Mouse (Mus musculus): ENCODE results near the gene Col11a1. TPM values are rescaled to one million over a fixed set of nuclear protein-coding genes. Genes with fewer than 3 reads are reported as not detected.

The Col11a1 gene
- polyA plus RNA-seq, 1 experiment from 2014 or later, result 11.4 TPM

GRCm38 (mm10) chr3:114099335-114099734 lies 69.0 kb downstream of the Col11a1 start:
- no peaks in the 10 kb centered on the region for H3K4me1 ChIP-seq (replicated peaks; ENCODE audit: control insufficient read depth, insufficient read depth, low read length)
- H3K9me3 ChIP-seq (ENCODE audit: control insufficient read depth, low read length), result no peaks in the 10 kb centered on the region
- H3K27ac ChIP-seq (ENCODE audit: low read length), result no peak overlapping the region
- H3K27me3 ChIP-seq (ENCODE audit: control insufficient read depth, insufficient read depth, low read depth, low read length), result no peaks in the 10 kb centered on the region
- H3K9ac ChIP-seq (ENCODE audit: low read length), result no peak overlapping the region
- no peak for ATAC-seq (ENCODE audit: low read depth)
- H3K36me3 ChIP-seq (ENCODE audit: control insufficient read depth, insufficient read depth, low read length), result no peaks in the 10 kb centered on the region
- H3K4me3 ChIP-seq (ENCODE audit: low read length), result no peak overlapping the region
- no peak overlapping the region for H3K4me2 ChIP-seq (ENCODE audit: low read depth, low read length)
- WGBS, result 70% methylated on average over 7 of the region's 7 CpGs

GRCm38 (mm10) chr3:114107099-114107498 lies 76.8 kb downstream of the Col11a1 start:
- H3K9me3 ChIP-seq (ENCODE audit: control insufficient read depth, low read length), result no peaks in the 10 kb centered on the region
- 25% methylated on average over 7 of the region's 7 CpGs for whole genome bisulfite sequencing
- ATAC-seq (ENCODE audit: low read depth), result no peak
- H3K9ac ChIP-seq (ENCODE audit: low read length), result no peak overlapping the region
- no peak overlapping the region for H3K27ac ChIP-seq (ENCODE audit: low read length)
- no peaks in the 10 kb centered on the region for H3K4me1 ChIP-seq (replicated peaks; ENCODE audit: control insufficient read depth, insufficient read depth, low read length)
- H3K27me3 ChIP-seq (ENCODE audit: control insufficient read depth, insufficient read depth, low read depth, low read length), result no peaks in the 10 kb centered on the region
- no peak overlapping the region for H3K4me2 ChIP-seq (ENCODE audit: low read depth, low read length)
- H3K36me3 ChIP-seq (ENCODE audit: control insufficient read depth, insufficient read depth, low read length), result no peaks in the 10 kb centered on the region
- no peak overlapping the region for H3K4me3 ChIP-seq (ENCODE audit: low read length)

- H3K4me1 ChIP-seq (replicated peaks; ENCODE audit: control insufficient read depth, insufficient read depth, low read length), result no peaks in the 10 kb centered on the region
- H3K4me3 ChIP-seq (ENCODE audit: low read length), result no peak overlapping the region
- ATAC-seq (ENCODE audit: low read depth), result no peak
- H3K27me3 ChIP-seq (ENCODE audit: control insufficient read depth, insufficient read depth, low read depth, low read length), result no peaks in the 10 kb centered on the region
- H3K36me3 ChIP-seq (ENCODE audit: control insufficient read depth, insufficient read depth, low read length), result no peaks in the 10 kb centered on the region
- H3K27ac ChIP-seq (ENCODE audit: low read length), result no peak overlapping the region
- H3K9ac ChIP-seq (ENCODE audit: low read length), result no peak overlapping the region
- H3K9me3 ChIP-seq (ENCODE audit: control insufficient read depth, low read length), result no peaks in the 10 kb centered on the region
- H3K4me2 ChIP-seq (ENCODE audit: low read depth, low read length), result no peak overlapping the region
- WGBS, result 17% methylated on average over 3 of the region's 3 CpGs
Measured at GRCm38 (mm10) chr3:114147140-114147539, 116.8 kb downstream of the Col11a1 start.

- no peak overlapping the region for H3K27ac ChIP-seq (ENCODE audit: low read length)
- 53% methylated on average over 6 of the region's 6 CpGs for WGBS
- H3K4me3 ChIP-seq (ENCODE audit: low read length), result no peak overlapping the region
- no peaks in the 10 kb centered on the region for H3K36me3 ChIP-seq (ENCODE audit: control insufficient read depth, insufficient read depth, low read length)
- no peak overlapping the region for H3K4me2 ChIP-seq (ENCODE audit: low read depth, low read length)
- no peaks in the 10 kb centered on the region for H3K9me3 ChIP-seq (ENCODE audit: control insufficient read depth, low read length)
- H3K4me1 ChIP-seq (replicated peaks; ENCODE audit: control insufficient read depth, insufficient read depth, low read length), result no peaks in the 10 kb centered on the region
- no peak overlapping the region for H3K9ac ChIP-seq (ENCODE audit: low read length)
- ATAC-seq (ENCODE audit: low read depth), result peak; percentile 95
- H3K27me3 ChIP-seq (ENCODE audit: control insufficient read depth, insufficient read depth, low read depth, low read length), result no peaks in the 10 kb centered on the region
Measured at GRCm38 (mm10) chr3:114197964-114198750, 167.8 kb downstream of the Col11a1 start.

- Histone ChIP-seq H3K4me1 (replicated peaks; ENCODE audit: control insufficient read depth, insufficient read depth, low read length) (no peaks in the 10 kb centered on the region), H3K36me3 (ENCODE audit: control insufficient read depth, insufficient read depth, low read length) (no peaks in the 10 kb centered on the region), H3K4me2 (ENCODE audit: low read depth, low read length) (no peak overlapping the region), H3K27ac (ENCODE audit: low read length) (no peak overlapping the region), H3K9ac (ENCODE audit: low read length) (no peak overlapping the region), H3K27me3 (ENCODE audit: control insufficient read depth, insufficient read depth, low read depth, low read length) (no peaks in the 10 kb centered on the region), H3K4me3 (ENCODE audit: low read length) (no peak overlapping the region), H3K9me3 (ENCODE audit: control insufficient read depth, low read length) (no peaks in the 10 kb centered on the region)
- WGBS, result 85% methylated on average over 4 of the region's 4 CpGs
- ATAC-seq (ENCODE audit: low read depth), result no peak
Measured at GRCm38 (mm10) chr3:114212255-114212654, 181.9 kb downstream of the Col11a1 start.

GRCm38 (mm10) chr3:114216105-114216504 lies 185.8 kb downstream of the Col11a1 start:
- no peaks in the 10 kb centered on the region for H3K4me1 ChIP-seq (replicated peaks; ENCODE audit: control insufficient read depth, insufficient read depth, low read length)
- no peak for ATAC-seq (ENCODE audit: low read depth)
- no peaks in the 10 kb centered on the region for H3K36me3 ChIP-seq (ENCODE audit: control insufficient read depth, insufficient read depth, low read length)
- H3K4me3 ChIP-seq (ENCODE audit: low read length), result no peak overlapping the region
- 78% methylated on average over 5 of the region's 5 CpGs for WGBS
- no peak overlapping the region for H3K4me2 ChIP-seq (ENCODE audit: low read depth, low read length)
- no peak overlapping the region for H3K27ac ChIP-seq (ENCODE audit: low read length)
- no peak overlapping the region for H3K9ac ChIP-seq (ENCODE audit: low read length)
- H3K9me3 ChIP-seq (ENCODE audit: control insufficient read depth, low read length), result no peaks in the 10 kb centered on the region
- no peaks in the 10 kb centered on the region for H3K27me3 ChIP-seq (ENCODE audit: control insufficient read depth, insufficient read depth, low read depth, low read length)

- Histone ChIP-seq H3K4me1 (replicated peaks; ENCODE audit: control insufficient read depth, insufficient read depth, low read length) (no peaks in the 10 kb centered on the region), H3K27me3 (ENCODE audit: control insufficient read depth, insufficient read depth, low read depth, low read length) (no peaks in the 10 kb centered on the region), H3K4me2 (ENCODE audit: low read depth, low read length) (no peak overlapping the region), H3K36me3 (ENCODE audit: control insufficient read depth, insufficient read depth, low read length) (no peaks in the 10 kb centered on the region), H3K27ac (ENCODE audit: low read length) (no peak overlapping the region), H3K9me3 (ENCODE audit: control insufficient read depth, low read length) (no peaks in the 10 kb centered on the region), H3K9ac (ENCODE audit: low read length) (no peak overlapping the region), H3K4me3 (ENCODE audit: low read length) (no peak overlapping the region)
- WGBS, result 57% methylated on average over 1 of the region's 1 CpGs
- ATAC-seq (ENCODE audit: low read depth), result no peak
Measured at GRCm38 (mm10) chr3:114229501-114229900, 199.2 kb downstream of the Col11a1 start.
